Mouse (Mus musculus) heart, embryonic 15.5 days (tissue): ENCODE data around the gene Nt5c3. TPM values are rescaled to one million over a fixed set of nuclear protein-coding genes. Genes with fewer than 3 reads are reported as not detected.

Experiments
- ATAC-seq: fragments of 200-750 bp; cut with Nextera tagmentation; replicated peaks from 2 replicates; pipeline ENCODE4 v1.8.0; 2017; ENCODE audit warnings: low read depth, moderate TSS enrichment; ENCODE audit not compliant: insufficient number of reproducible peaks, insufficient read depth, low FRiP score
- H3K27ac ChIP-seq: fragments of 300-500 bp; sonication (generic); 2 replicates; pipeline ENCODE4 v1.5.1; 2015; ENCODE audit warnings: mild to moderate bottlenecking, inconsistent platforms
- H3K27me3 ChIP-seq: fragments of 300-500 bp; sonication (generic); 2 replicates; pipeline ENCODE4 v1.6.1; 2015; ENCODE audit warnings: inconsistent platforms
- H3K36me3 ChIP-seq: fragments of 300-500 bp; sonication (generic); 2 replicates; pipeline ENCODE4 v1.6.1; 2015; ENCODE audit warnings: mild to moderate bottlenecking, inconsistent platforms
- H3K4me1 ChIP-seq: fragments of 300-500 bp; sonication (generic); replicated peaks from 2 replicates; pipeline ENCODE4 v1.6.1; 2015; ENCODE audit warnings: inconsistent platforms
- H3K4me2 ChIP-seq: fragments of 300-500 bp; sonication (generic); 2 replicates; pipeline ENCODE4 v1.6.1; 2015; ENCODE audit warnings: inconsistent platforms, mild to moderate bottlenecking, moderate library complexity
- H3K4me3 ChIP-seq: fragments of 300-500 bp; sonication (generic); 2 replicates; pipeline ENCODE4 v1.5.1; 2015; ENCODE audit warnings: mild to moderate bottlenecking, inconsistent platforms
- H3K9ac ChIP-seq: fragments of 300-500 bp; sonication (generic); 2 replicates; pipeline ENCODE4 v1.6.1; 2015; ENCODE audit warnings: mild to moderate bottlenecking, inconsistent platforms
- H3K9me3 ChIP-seq: fragments of 300-500 bp; sonication (generic); replicated peaks from 2 replicates; pipeline ENCODE4 v1.6.1; 2016; ENCODE audit warnings: inconsistent platforms
- WGBS: fragments of 180-500 bp; shearing (Covaris S2); methylation state at CpG from one replicate; pipeline ENCODE4 v1.1.7; 2015; ENCODE audit warnings: mixed read lengths; 5-methylcytosine and 5-hydroxymethylcytosine counted together
- polyA plus RNA-seq: library from polyadenylated mRNA; unstranded; fragments of >200 nt; fragmentation: Nextera tagmentation; extraction: Ambion mirVana; gene quantifications from 2 replicates; pipeline ENCODE4 v1.2.1, GENCODE M21; 2015

The Nt5c3 gene
- polyA plus RNA-seq, 1 experiment from 2014 or later: 71.7 TPM

DNA sequence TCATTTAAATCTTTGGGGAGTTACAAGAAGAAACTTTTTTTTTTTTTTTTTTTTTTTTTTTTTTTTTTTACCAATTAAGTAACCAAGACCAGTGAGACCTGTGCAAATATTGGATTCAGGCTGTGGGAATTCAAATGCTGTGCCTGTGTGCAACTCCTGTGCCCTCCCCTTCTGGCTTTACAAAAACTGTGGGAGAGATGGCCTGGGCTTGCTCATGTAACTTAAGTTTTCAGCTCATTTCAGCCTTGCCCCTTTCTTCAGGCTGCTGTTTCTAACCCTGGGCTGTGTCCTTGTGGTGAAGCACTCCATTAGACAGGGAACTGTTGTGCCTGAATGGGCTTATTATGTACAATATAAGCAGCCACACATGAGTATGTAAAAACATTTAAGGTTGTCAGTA, 90.9 kb downstream of the Nt5c3 start:
- Histone ChIP-seq H3K4me2 (peak overlapping the region; percentile 83), H3K4me3 (peak overlapping the region; percentile 87), H3K9ac (peak overlapping the region; percentile 27; the same call in 1 of the 2 replicates), H3K4me1 (peaks cover 5% of the 10 kb centered on the region; the same call in 1 of the 2 replicates), H3K36me3 (0 out of 2 replicates have a peak, but pooled peaks cover 6% of the 10 kb centered on the region), H3K9me3 (no peaks in the 10 kb centered on the region), H3K27me3 (no peaks in the 10 kb centered on the region), H3K27ac (no peak overlapping the region)
- no peak for ATAC-seq

DNA sequence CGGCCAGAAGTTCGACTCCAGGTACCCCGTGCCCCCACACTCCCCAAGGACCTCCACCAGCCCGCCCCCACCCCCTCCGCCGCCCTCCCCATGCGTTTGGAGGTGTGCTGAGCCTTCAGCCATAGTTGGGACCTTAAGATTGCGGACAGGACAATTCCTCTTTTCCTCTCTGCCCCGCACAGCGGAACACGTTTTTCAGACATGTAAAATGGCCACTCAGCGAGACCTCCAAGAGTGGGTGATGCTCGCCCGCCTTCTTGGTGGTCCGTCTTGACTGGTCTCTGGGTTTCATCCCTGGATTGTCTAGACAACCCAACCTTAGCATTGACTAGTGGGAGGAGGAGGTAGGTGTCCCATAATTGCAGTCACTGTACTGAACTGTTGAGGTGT, 91.3 kb downstream of the Nt5c3 start:
- H3K4me1 ChIP-seq: peaks cover 5% of the 10 kb centered on the region; the same call in 1 of the 2 replicates
- no peak for ATAC-seq
- WGBS: under 1% methylated on average over 15 of the region's 15 CpGs
- 0 out of 2 replicates have a peak, but pooled peaks cover 6% of the 10 kb centered on the region for H3K36me3 ChIP-seq
- no peaks in the 10 kb centered on the region for H3K9me3 ChIP-seq
- H3K27me3 ChIP-seq: no peaks in the 10 kb centered on the region
- peak overlapping the region; percentile 87 for H3K4me3 ChIP-seq
- peak overlapping the region; percentile 91 for H3K27ac ChIP-seq
- peak overlapping the region; percentile 83 for H3K4me2 ChIP-seq
- peak overlapping the region; percentile 88 for H3K9ac ChIP-seq

Other genes starting within 250 kb of the Nt5c3 start
- gene Lsm5, start 219.2 kb downstream of the Nt5c3 start, polyA plus RNA-seq: 53.4 and 75.7 TPM in 2 replicates
- 5.8 and 7.0 TPM in 2 replicates for gene Avl9, start 209.0 kb downstream of the Nt5c3 start, polyA plus RNA-seq
- 22.8 and 31.2 TPM in 2 replicates for gene Kbtbd2, start 126.1 kb downstream of the Nt5c3 start, polyA plus RNA-seq
- 129 and 161 TPM in 2 replicates for gene Fkbp9, start 91.9 kb downstream of the Nt5c3 start, polyA plus RNA-seq
- gene Vmn1r4, start 83 bp upstream of the Nt5c3 start, polyA plus RNA-seq: 0.10 and 0.21 TPM in 2 replicates
- not detected in 2 replicates for gene Vmn1r5, start 46.3 kb upstream of the Nt5c3 start, polyA plus RNA-seq
- gene Vmn1r6, start 73.3 kb upstream of the Nt5c3 start, polyA plus RNA-seq: not detected in 2 replicates
- not detected in 2 replicates for gene Vmn1r7, start 101.4 kb upstream of the Nt5c3 start, polyA plus RNA-seq
- gene Vmn1r8, start 108.4 kb upstream of the Nt5c3 start, polyA plus RNA-seq: not detected in 2 replicates
- gene Vmn1r9, start 142.9 kb upstream of the Nt5c3 start, polyA plus RNA-seq: not detected in 2 replicates
- not detected in 2 replicates for gene Vmn1r10, start 185.5 kb upstream of the Nt5c3 start, polyA plus RNA-seq
- gene Vmn1r11, start 209.5 kb upstream of the Nt5c3 start, polyA plus RNA-seq: not detected in 2 replicates
- gene Vmn1r12, start 233.0 kb upstream of the Nt5c3 start, polyA plus RNA-seq: not detected in 2 replicates